Mouse (Mus musculus) MEL (cell line): Measurements from ENCODE around the gene Yipf3. TPM values are rescaled to one million over a fixed set of nuclear protein-coding genes. Genes with fewer than 3 reads are reported as not detected.

Experiments
- DNase-seq: peaks from one replicate; pipeline ENCODE4 v3.0.0; 2011; ENCODE audit warnings: low read depth, low spot score
- H3K27ac ChIP-seq: 2 replicates; pipeline ENCODE4 v1.5.1; 2012; ENCODE audit warnings: low read depth, mild to moderate bottlenecking, control low read depth, low read length, moderate library complexity; ENCODE audit not compliant: control insufficient read depth
- H3K27me3 ChIP-seq, 2 experiments: fragments of 150-350 bp in 1 of 2; sonication (generic) in 1 of 2; 2 replicates each; pipeline ENCODE4 v1.6.1; 2012; ENCODE audit warnings: low read length in 2 of 2, mild to moderate bottlenecking in 2 of 2, improper control_type of control experiment in 1 of 2, moderate library complexity in 1 of 2; ENCODE audit not compliant: insufficient read depth in 2 of 2, control insufficient read depth in 1 of 2
- H3K36me3 ChIP-seq, 2 experiments: 2 replicates each; pipeline ENCODE4 v1.6.1; 2012 to 2014; ENCODE audit warnings: low read length in 2 of 2, improper control_type of control experiment in 1 of 2, inconsistent platforms in 1 of 2, mild to moderate bottlenecking in 1 of 2; ENCODE audit not compliant: insufficient read depth in 2 of 2, control insufficient read depth in 1 of 2
- H3K4me1 ChIP-seq, 2 experiments: fragments of 150-350 bp in 1 of 2; sonication (generic) in 1 of 2; 2 replicates each; pipeline ENCODE4 v1.6.1; 2012; ENCODE audit warnings: low read length in 2 of 2, improper control_type of control experiment in 1 of 2, mild to moderate bottlenecking in 1 of 2; ENCODE audit not compliant: insufficient read depth in 2 of 2, control insufficient read depth in 1 of 2
- H3K4me3 ChIP-seq, 2 experiments: fragments of 150-350 bp in 1 of 2; sonication (generic) in 1 of 2; 2 replicates each; pipeline ENCODE4 v1.5.1; 2012; ENCODE audit warnings: low read depth in 2 of 2, low read length in 2 of 2, mild to moderate bottlenecking in 2 of 2, moderate library complexity in 2 of 2, control low read depth in 1 of 2, improper control_type of control experiment in 1 of 2; ENCODE audit not compliant: control insufficient read depth in 1 of 2, insufficient read depth in 1 of 2
- H3K79me2 ChIP-seq: 2 replicates; pipeline ENCODE4 v1.6.1; 2012; ENCODE audit warnings: mild to moderate bottlenecking, low read length, moderate library complexity; ENCODE audit not compliant: control insufficient read depth, poor library complexity, insufficient read depth
- H3K9ac ChIP-seq: 2 replicates; pipeline ENCODE4 v1.6.1; 2012; ENCODE audit warnings: low read depth, mild to moderate bottlenecking, control low read depth, low read length, moderate library complexity; ENCODE audit not compliant: control insufficient read depth, poor library complexity, severe bottlenecking
- H3K9me3 ChIP-seq: fragments of 150-350 bp; sonication (generic); replicated peaks from 2 replicates; pipeline ENCODE4 v1.6.1; 2012; ENCODE audit warnings: mild to moderate bottlenecking, low read length, improper control_type of control experiment, moderate library complexity; ENCODE audit not compliant: insufficient read depth
- CHD1 ChIP-seq: IDR thresholded peaks from 2 replicates; pipeline ENCODE4 v1.6.1; 2012; ENCODE audit warnings: low read depth, mild to moderate bottlenecking, inconsistent platforms, low read length, improper control_type of control experiment
- E2F4 ChIP-seq: IDR thresholded peaks from 2 replicates; pipeline ENCODE4 v1.6.1; 2011; ENCODE audit warnings: low read depth, low read length, improper control_type of control experiment, borderline replicate concordance
- ELF1 ChIP-seq: IDR thresholded peaks from 2 replicates; pipeline ENCODE4 v1.6.1; 2014; ENCODE audit warnings: low read depth, mild to moderate bottlenecking, inconsistent platforms, low read length, improper control_type of control experiment, moderate library complexity
- EP300 ChIP-seq, 2 experiments: IDR thresholded peaks; 2 replicates each; pipeline ENCODE4 v1.6.1; 2011; ENCODE audit warnings: improper control_type of control experiment in 2 of 2, low read length in 2 of 2, low read depth in 1 of 2, mild to moderate bottlenecking in 1 of 2
- GABPA ChIP-seq: IDR thresholded peaks from 2 replicates; pipeline ENCODE4 v1.6.1; 2012; ENCODE audit warnings: low read depth, mild to moderate bottlenecking, inconsistent platforms, low read length, improper control_type of control experiment, moderate library complexity
- GATA1 ChIP-seq: IDR thresholded peaks from 2 replicates; pipeline ENCODE4 v1.6.1; 2011; ENCODE audit warnings: low read depth, low read length, improper control_type of control experiment
- HCFC1 ChIP-seq: IDR thresholded peaks from 2 replicates; pipeline ENCODE4 v1.6.1; 2012; ENCODE audit warnings: low read depth, mild to moderate bottlenecking, inconsistent platforms, low read length, improper control_type of control experiment, moderate library complexity
- JUND ChIP-seq: IDR thresholded peaks from 2 replicates; pipeline ENCODE4 v1.6.1; 2011; ENCODE audit warnings: low read depth, mild to moderate bottlenecking, improper control_type of control experiment, low read length
- KAT2A ChIP-seq: conservative IDR thresholded peaks from 2 replicates; pipeline ENCODE4 v1.6.1; 2012; ENCODE audit warnings: low read depth, low read length, improper control_type of control experiment, inconsistent platforms
- MAX ChIP-seq: IDR thresholded peaks from 2 replicates; pipeline ENCODE4 v1.6.1; 2011; ENCODE audit warnings: low read length, improper control_type of control experiment
- MYB ChIP-seq: IDR thresholded peaks from 2 replicates; pipeline ENCODE4 v1.6.1; 2011; ENCODE audit warnings: mild to moderate bottlenecking, low read depth, low read length, improper control_type of control experiment
- MYC ChIP-seq: IDR thresholded peaks from 2 replicates; pipeline ENCODE4 v1.6.1; 2011; ENCODE audit warnings: low read depth, mild to moderate bottlenecking, low read length, improper control_type of control experiment, moderate library complexity
- NRF1 ChIP-seq: IDR thresholded peaks from 2 replicates; pipeline ENCODE4 v1.6.1; 2014; ENCODE audit warnings: low read depth, mild to moderate bottlenecking, inconsistent platforms, low read length, improper control_type of control experiment, moderate library complexity; ENCODE audit not compliant: poor library complexity, insufficient read depth, severe bottlenecking
- POLR2AphosphoS2 ChIP-seq: IDR thresholded peaks from 2 replicates; pipeline ENCODE4 v1.6.1; 2011; ENCODE audit warnings: low read length, improper control_type of control experiment
- RAD21 ChIP-seq: IDR thresholded peaks from 2 replicates; pipeline ENCODE4 v1.6.1; 2011; ENCODE audit warnings: mild to moderate bottlenecking, low read depth, low read length, improper control_type of control experiment
- SIN3A ChIP-seq: IDR thresholded peaks from 2 replicates; pipeline ENCODE4 v1.6.1; 2012; ENCODE audit warnings: low read length, improper control_type of control experiment, inconsistent platforms
- TAL1 ChIP-seq: IDR thresholded peaks from 2 replicates; pipeline ENCODE4 v1.6.1; 2012; ENCODE audit warnings: mild to moderate bottlenecking, inconsistent platforms, low read length, moderate library complexity, mixed read lengths
- TBP ChIP-seq: IDR thresholded peaks from 2 replicates; pipeline ENCODE4 v1.8.0; 2011; ENCODE audit warnings: low read depth, low read length, improper control_type of control experiment
- UBTF ChIP-seq: IDR thresholded peaks from 2 replicates; pipeline ENCODE4 v1.6.1; 2012; ENCODE audit warnings: low read depth, mild to moderate bottlenecking, inconsistent platforms, low read length, improper control_type of control experiment, moderate library complexity, borderline replicate concordance; ENCODE audit not compliant: insufficient read depth
- USF1 ChIP-seq: IDR thresholded peaks from 2 replicates; pipeline ENCODE4 v1.6.1; 2014; ENCODE audit warnings: low read depth, mild to moderate bottlenecking, inconsistent platforms, low read length, improper control_type of control experiment, moderate library complexity
- ZC3H11A ChIP-seq: IDR thresholded peaks from 2 replicates; pipeline ENCODE4 v1.6.1; 2012; ENCODE audit warnings: low read depth, mild to moderate bottlenecking, inconsistent platforms, low read length, improper control_type of control experiment
- ZMIZ1 ChIP-seq: IDR thresholded peaks from 2 replicates; pipeline ENCODE4 v1.6.1; 2012; ENCODE audit warnings: low read depth, mild to moderate bottlenecking, inconsistent platforms, low read length, improper control_type of control experiment, moderate library complexity
- ZNF384 ChIP-seq: IDR thresholded peaks from 2 replicates; pipeline ENCODE4 v1.6.1; 2012; ENCODE audit warnings: low read depth, mild to moderate bottlenecking, inconsistent platforms, low read length, improper control_type of control experiment
- polyA plus RNA-seq, 2 experiments: library from polyadenylated mRNA; stranded (reverse) in 1 of 2; unstranded in 1 of 2; fragments of >175 nt in 1 of 2; fragments of >200 nt in 1 of 2; gene quantifications; 2 replicates each; pipeline versions ENCODE4 v1.2.1 to v1.2.4; 2012; ENCODE audit warnings: low replicate concordance in 2 of 2, low read depth in 1 of 2; ENCODE audit not compliant: insufficient read length in 2 of 2, insufficient read depth in 1 of 2, missing spikeins in 1 of 2
- total RNA-seq: library from RNA; depleted of rRNA; stranded (reverse); fragments of 300-350 nt; gene quantifications from 2 replicates; pipeline ENCODE4 v1.2.3, GENCODE M21; 2012

Gene Yipf3
- total and polyA plus RNA-seq, 3 experiments, result 18.9 to 86.5 TPM; not detected in 1

- Histone ChIP-seq H3K36me3 (peaks cover 12 to 16% of the 10 kb centered on the region in 2 experiments), H3K9ac (no peak overlapping the region), H3K79me2 (peaks cover 11% of the 10 kb centered on the region), H3K4me1 (peaks cover 2 to 7% of the 10 kb centered on the region in 2 experiments), H3K4me3 (no peak overlapping the region), H3K9me3 (no peaks in the 10 kb centered on the region), H3K27me3 (no peaks in the 10 kb centered on the region), H3K27ac (no peak overlapping the region)
- no peak for DNase-seq
- TF ChIP-seq RAD21 (no peak), ZNF384 (no peak), ZMIZ1 (no peak), JUND (no peak), ELF1 (no peak), TAL1 (no peak), EP300 (IDR thresholded peaks at IDR 0.05; ENCODE audit: low read depth in 1 of 2, low read length in 2 of 2) (no peak), ZC3H11A (no peak), USF1 (no peak), CHD1 (no peak), GABPA (no peak), UBTF (no peak), MAX (no peak), TBP (no peak), MYB (no peak), NRF1 (no peak), E2F4 (no peak)
- TF ChIP-seq, all 39 proteins: peak for 0
Observed at GRCm38 (mm10) chr17:46242274-46242673, 5.6 kb upstream of the Yipf3 start.

GRCm38 (mm10) chr17:46242993-46243392 is 4.9 kb upstream of the Yipf3 start:
- H3K9ac ChIP-seq, result no peak overlapping the region

More at GRCm38 (mm10) chr17:46242993-46243392, 4.9 kb upstream of the Yipf3 start:
- H3K27ac ChIP-seq, result no peak overlapping the region
- H3K79me2 ChIP-seq, result peaks cover 17% of the 10 kb centered on the region
- no peak for DNase-seq
- H3K4me3 ChIP-seq, result no peak overlapping the region
- TF ChIP-seq GATA1 (no peak), MYC (no peak), POLR2AphosphoS2 (peak; percentile 31; the same call in 1 of the 2 replicates), KAT2A (no peak), SIN3A (no peak), HCFC1 (no peak), CHD1 (no peak)
- H3K27me3 ChIP-seq, result no peaks in the 10 kb centered on the region
- peaks cover 0 to 6% of the 10 kb centered on the region in 2 experiments; a peak in 2 of 4 replicates for H3K4me1 ChIP-seq
- H3K9me3 ChIP-seq, result no peaks in the 10 kb centered on the region
- peaks cover 10% of the 10 kb centered on the region in 2 experiments for H3K36me3 ChIP-seq
